Mouse (Mus musculus) heart, postnatal 0 days (tissue): Measurements from ENCODE around the gene Vav3.

ENCODE experiments used
- CTCF ChIP-seq: IDR thresholded peaks from 2 replicates; pipeline ENCODE4 v1.5.1; 2016; ENCODE audit warnings: antibody characterized with exemption, control low read depth, low read depth
- EP300 ChIP-seq: IDR thresholded peaks from 2 replicates; pipeline ENCODE4 v1.6.1; 2016; ENCODE audit warnings: antibody characterized with exemption, low read depth

DNA sequence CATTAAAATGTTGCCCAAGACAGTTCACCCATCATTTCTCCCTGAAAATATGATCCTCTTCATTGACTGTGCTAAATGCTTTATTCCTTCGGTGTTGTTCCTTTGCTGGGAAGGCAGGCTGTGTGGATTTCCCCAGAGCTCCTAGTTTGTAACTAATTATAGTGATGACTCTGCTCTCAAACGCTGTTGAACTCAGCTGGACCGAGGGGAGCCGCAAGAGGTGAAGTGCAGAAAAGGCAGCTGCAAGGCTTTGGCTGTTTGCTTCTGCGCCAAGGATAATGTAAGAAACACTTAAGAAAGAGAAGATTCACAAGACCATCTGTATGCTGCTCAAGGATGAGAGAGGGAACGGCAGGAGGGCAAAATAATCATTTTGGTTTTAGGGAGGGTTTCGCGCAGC lies 136.1 kb downstream of the Vav3 start:
- TF ChIP-seq CTCF (no peak), EP300 (no peak)
